Mouse (Mus musculus) megakaryocyte, embryonic 14.5 days (primary cell): ENCODE results near the gene Frmd5. TPM values are rescaled to one million over a fixed set of nuclear protein-coding genes. Genes with fewer than 3 reads are reported as not detected.

Source experiments
- H3K27me3 ChIP-seq: replicated peaks from 2 replicates; pipeline ENCODE3; 2012; ENCODE audit warnings: inconsistent platforms
- H3K36me3 ChIP-seq: replicated peaks from 2 replicates; pipeline ENCODE3; 2012; ENCODE audit warnings: low read length, inconsistent platforms, mixed read lengths
- H3K4me1 ChIP-seq: 2 replicates; pipeline ENCODE4 v1.6.1; 2012; ENCODE audit warnings: inconsistent platforms
- H3K4me3 ChIP-seq: replicated peaks from 2 replicates; pipeline ENCODE3; 2012; ENCODE audit warnings: moderate library complexity, mild to moderate bottlenecking, inconsistent platforms
- H3K9me3 ChIP-seq: 2 replicates; pipeline ENCODE4 v1.6.1; 2012; ENCODE audit warnings: inconsistent platforms
- FLI1 ChIP-seq: IDR thresholded peaks from 2 replicates; pipeline ENCODE4 v1.6.1; 2012; ENCODE audit warnings: low read length, inconsistent platforms, mixed read lengths
- GATA1 ChIP-seq: IDR thresholded peaks from 3 replicates; pipeline ENCODE4 v1.6.1; 2012; ENCODE audit warnings: mixed read lengths, low read length, inconsistent platforms, borderline replicate concordance
- polyA plus RNA-seq: library from polyadenylated mRNA; stranded (reverse); fragments of >175 nt; gene quantifications from 2 replicates; pipeline ENCODE4 v1.2.3, GENCODE M21; 2012; ENCODE audit warnings: low replicate concordance; ENCODE audit not compliant: insufficient read depth

Gene Frmd5
- polyA plus RNA-seq, 1 experiment, result 1.1 TPM

DNA sequence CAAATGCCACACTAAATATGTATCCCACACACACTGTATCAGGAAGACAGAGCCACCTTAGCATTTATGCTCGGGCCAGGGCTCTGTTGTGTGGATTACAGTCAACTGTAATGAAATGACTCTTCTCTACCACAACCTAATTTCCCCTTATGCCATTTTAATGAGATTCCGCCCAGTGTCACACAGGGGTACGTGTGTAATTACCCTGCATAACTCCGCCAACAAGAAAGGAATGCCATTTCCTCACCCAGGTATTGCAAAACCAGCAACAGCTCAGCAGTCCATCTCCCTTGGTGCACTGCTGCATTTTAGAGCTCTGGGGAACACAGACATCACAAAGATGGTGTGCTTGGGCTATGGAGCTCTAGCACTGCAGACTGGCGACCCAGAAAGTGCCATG, 194.8 kb downstream of the Frmd5 start:
- Histone ChIP-seq H3K9me3 (no peaks in the 10 kb centered on the region), H3K36me3 (no peaks in the 10 kb centered on the region), H3K27me3 (peaks cover 57% of the 10 kb centered on the region), H3K4me1 (peaks cover 5% of the 10 kb centered on the region; the same call in 1 of the 2 replicates), H3K4me3 (no peak overlapping the region)
- no peak for TF ChIP-seq GATA1
- no peak for TF ChIP-seq FLI1

DNA sequence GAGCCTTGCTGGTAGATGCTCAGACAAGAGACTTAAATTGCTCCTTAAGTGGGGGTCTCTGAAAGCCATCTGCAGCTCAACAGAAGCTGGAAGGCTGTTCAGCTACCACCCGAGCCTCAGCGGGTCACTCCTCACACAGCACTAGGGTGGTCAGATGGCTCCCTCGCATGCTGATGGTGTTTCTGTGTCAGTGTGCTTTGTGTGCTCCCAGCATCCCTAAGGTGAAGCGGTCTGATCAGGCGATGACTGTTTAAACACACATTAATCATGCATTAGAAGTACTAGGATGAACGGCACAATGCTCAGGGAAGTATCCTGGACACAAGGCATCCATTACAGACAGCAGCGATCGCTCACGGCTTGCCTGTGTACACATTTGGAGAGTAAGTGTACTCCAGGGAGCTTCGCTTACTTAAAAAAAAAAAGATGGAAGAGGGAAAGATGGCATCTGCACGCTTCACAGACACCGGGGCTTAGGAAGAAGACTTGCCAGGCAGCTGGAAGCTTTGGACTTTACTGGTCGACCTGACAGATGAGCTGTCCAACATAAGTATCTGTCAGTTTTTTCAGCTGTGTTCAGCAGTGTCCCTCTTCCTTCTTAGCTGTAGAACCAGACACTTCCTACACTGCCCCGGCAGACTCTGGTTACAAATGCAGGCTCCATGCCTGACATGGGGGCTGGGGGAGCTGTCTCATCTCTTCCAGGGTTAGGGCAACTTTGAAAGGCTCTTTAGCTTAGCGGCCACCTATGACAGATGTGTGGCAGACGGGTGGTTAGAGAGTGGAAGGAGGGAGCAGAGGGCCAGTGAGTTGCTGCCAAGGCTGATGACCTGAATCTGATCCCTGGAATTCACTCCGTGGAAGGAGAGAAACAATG, 196.6 kb downstream of the Frmd5 start:
- peaks cover 53% of the 10 kb centered on the region for H3K27me3 ChIP-seq

DNA sequence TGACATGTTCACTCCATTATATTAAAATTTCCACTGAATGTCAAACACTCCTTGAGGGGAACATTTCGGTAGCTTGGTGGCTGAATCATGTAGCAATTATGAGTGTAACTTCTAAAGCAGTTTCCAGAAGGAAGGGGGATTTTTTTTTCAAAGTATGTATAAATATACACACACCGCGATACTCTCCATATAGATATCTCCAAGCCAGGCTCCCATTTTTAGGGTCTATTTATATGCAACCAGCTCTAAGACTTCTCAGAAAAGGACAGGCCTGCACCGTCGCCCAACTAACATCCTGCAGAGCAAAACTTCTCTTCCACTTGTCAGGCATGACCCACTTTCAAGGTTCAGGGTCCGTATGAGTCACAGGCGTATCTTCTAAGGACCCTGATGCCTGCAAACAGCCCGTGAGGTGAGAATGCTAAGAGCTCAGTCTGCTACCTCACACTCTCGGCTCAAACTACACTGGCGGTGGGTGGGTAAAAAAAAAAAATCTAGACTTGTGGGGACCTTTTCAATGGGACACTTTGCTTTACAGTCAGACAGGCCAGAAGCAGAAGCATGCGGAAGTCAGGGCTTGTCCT, 197.7 kb downstream of the Frmd5 start:
- Histone ChIP-seq H3K36me3 (no peaks in the 10 kb centered on the region), H3K4me3 (no peak overlapping the region), H3K4me1 (peaks cover 10% of the 10 kb centered on the region; the same call in 1 of the 2 replicates), H3K27me3 (peaks cover 48% of the 10 kb centered on the region), H3K9me3 (no peaks in the 10 kb centered on the region)
- TF ChIP-seq GATA1, result no peak

More for the DNA sequence above, 196.6 kb downstream of the Frmd5 start:
- TF ChIP-seq GATA1, result no peak
- TF ChIP-seq FLI1, result no peak
- H3K36me3 ChIP-seq, result no peaks in the 10 kb centered on the region
- H3K9me3 ChIP-seq, result no peaks in the 10 kb centered on the region
- no peak overlapping the region for H3K4me3 ChIP-seq
- peaks cover 10% of the 10 kb centered on the region; the same call in 1 of the 2 replicates for H3K4me1 ChIP-seq

DNA sequence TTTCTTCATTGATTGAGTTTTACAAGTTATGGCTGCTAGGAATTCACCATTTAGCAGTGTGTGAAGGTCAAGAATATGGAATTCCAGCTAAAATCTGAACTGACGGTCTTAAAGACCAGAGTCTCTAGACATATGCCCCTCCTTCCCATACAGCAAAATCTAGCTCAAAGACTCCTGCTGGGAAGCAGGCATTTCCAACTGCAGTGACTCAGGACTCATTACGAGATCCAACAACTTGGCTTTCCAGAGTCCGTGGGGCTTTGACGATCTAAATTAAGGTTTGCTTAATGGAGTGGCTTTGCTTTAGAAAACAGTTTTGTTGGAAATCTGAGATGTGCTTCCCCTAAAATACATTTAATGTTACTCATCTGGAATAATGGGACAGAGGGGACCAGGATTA, 204.5 kb downstream of the Frmd5 start:
- H3K4me3 ChIP-seq, result no peak overlapping the region
- H3K9me3 ChIP-seq, result peaks cover 3% of the 10 kb centered on the region; the same call in 1 of the 2 replicates
- H3K4me1 ChIP-seq, result peaks cover 28% of the 10 kb centered on the region
- H3K36me3 ChIP-seq, result no peaks in the 10 kb centered on the region
- peaks cover 6% of the 10 kb centered on the region for H3K27me3 ChIP-seq
- no peak for TF ChIP-seq GATA1
- no peak for TF ChIP-seq FLI1

DNA sequence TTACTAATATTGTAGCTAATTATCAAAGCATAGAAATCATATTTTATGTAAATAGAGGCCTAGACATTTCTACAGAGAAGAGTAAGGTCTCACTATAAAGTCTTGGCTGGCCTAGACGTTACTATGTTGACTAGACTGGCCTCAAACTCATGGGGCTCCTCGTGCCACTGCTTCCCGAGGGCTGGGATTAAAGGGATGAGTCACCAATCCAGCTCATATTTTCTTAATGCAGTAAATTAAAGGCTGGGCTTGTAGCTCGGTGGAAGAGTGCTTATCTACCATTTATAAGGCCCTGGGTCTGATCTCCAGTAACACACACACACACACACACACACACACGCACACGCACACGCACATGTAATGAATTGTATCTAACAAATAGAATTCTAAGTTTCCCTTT, 205.3 kb downstream of the Frmd5 start:
- peaks cover 3% of the 10 kb centered on the region; the same call in 1 of the 2 replicates for H3K9me3 ChIP-seq
- no peaks in the 10 kb centered on the region for H3K36me3 ChIP-seq
- peaks cover 8% of the 10 kb centered on the region for H3K27me3 ChIP-seq
- H3K4me3 ChIP-seq, result no peak overlapping the region
- no peak for TF ChIP-seq FLI1
- no peak for TF ChIP-seq GATA1
- peaks cover 32% of the 10 kb centered on the region for H3K4me1 ChIP-seq

DNA sequence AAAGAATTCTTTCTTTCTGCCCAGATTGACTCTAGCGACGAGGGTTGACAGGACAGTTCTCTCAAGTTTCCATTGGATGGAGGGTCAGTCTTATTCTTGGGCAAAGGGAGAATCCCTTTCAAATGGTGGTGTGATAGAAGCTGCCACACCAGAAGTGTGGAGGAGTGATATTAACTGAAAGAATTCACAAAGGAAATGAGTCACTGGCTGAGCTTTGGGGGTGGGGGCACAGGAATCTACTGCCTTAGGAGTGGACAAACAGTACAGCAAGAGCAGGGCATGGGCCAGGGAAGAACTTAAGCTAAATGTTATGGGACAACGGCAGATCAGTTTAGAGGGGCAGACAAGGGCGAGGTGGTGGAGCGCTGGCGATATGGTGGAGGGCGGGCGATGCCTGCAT, 206.2 kb downstream of the Frmd5 start:
- TF ChIP-seq FLI1 (no peak), GATA1 (no peak)
- peaks cover 3% of the 10 kb centered on the region; the same call in 1 of the 2 replicates for H3K9me3 ChIP-seq
- H3K36me3 ChIP-seq, result no peaks in the 10 kb centered on the region
- peaks cover 6% of the 10 kb centered on the region for H3K27me3 ChIP-seq
- peaks cover 38% of the 10 kb centered on the region for H3K4me1 ChIP-seq
- peak overlapping the region; percentile 56 for H3K4me3 ChIP-seq

DNA sequence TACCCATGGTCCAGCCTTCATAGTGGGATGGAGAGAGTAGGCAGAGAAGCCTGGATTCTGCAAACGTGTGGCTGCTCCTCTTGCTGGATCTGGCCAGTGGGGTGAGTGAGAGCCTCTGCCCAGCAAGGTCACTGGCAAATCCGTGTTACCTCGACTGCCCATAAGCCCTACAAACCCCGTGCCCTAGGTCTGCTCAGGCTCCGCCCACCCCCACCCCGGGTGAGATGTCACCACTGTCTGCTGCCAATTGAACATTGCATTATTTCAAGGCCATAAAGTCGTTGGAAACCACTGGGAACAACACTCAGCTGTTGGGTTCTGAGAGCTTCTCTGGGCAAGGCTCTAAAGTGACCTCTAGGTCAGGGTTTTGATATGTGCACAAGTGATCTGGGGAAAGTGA, 208.6 kb downstream of the Frmd5 start:
- no peak for TF ChIP-seq GATA1
- no peak for TF ChIP-seq FLI1
- Histone ChIP-seq H3K4me3 (no peak overlapping the region), H3K4me1 (peaks cover 62% of the 10 kb centered on the region), H3K9me3 (peaks cover 3% of the 10 kb centered on the region; the same call in 1 of the 2 replicates), H3K27me3 (peaks cover 2% of the 10 kb centered on the region), H3K36me3 (no peaks in the 10 kb centered on the region)

DNA sequence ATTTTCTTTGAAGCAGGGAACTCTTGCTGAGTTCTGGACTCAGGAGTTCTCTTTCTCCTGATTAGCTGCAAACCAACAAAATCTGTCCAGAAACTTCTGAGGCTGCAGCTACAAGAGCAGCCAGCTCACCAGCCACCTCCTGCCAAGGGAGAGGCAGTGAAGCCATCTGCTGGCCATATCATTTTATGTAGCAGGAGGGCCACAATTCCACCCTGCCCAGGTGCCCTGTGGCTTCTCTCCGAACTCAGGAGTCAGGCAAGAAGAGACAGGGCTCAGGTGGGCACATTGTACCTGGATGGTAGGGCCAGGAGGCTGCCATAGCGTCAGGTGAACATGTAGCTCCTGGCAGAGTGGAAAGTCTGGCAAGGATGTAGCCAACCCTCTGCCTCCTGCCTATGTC, 210.3 kb downstream of the Frmd5 start:
- Histone ChIP-seq H3K4me1 (peaks cover 58% of the 10 kb centered on the region), H3K27me3 (peaks cover 2% of the 10 kb centered on the region), H3K4me3 (no peak overlapping the region), H3K36me3 (no peaks in the 10 kb centered on the region), H3K9me3 (peaks cover 3% of the 10 kb centered on the region; the same call in 1 of the 2 replicates)
- TF ChIP-seq FLI1, result no peak
- no peak for TF ChIP-seq GATA1

DNA sequence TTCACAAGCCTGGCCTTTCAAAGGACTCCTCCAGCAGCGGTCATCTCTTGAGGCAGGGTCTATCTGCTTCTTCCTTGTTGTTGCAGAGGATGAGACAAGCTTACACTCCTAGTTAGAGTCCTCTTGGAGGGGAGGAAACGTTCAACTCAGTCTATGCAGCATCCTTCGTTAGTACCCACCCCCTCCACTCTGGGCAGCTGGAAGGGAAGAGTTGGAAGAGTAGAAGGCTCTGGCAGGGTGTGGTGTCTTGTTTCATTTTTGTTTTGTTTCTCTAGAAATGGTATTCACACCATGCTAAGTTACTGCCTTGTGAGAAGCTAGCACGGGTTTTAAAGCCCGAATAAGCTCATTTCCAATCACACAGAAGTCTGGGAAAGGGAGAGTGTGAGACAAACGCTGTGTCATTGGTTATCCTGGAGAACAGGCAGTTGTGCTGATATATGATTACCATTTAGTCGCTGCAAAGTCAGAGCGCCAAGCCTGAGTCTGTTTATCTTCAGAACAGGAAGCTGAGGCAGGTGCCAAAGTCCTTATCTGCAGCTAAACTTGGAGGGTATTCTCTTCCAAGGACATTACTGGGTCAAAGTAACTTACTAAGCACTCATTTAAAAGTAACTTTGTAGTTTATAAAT, 212.1 kb downstream of the Frmd5 start:
- Histone ChIP-seq H3K4me1 (peaks cover 50% of the 10 kb centered on the region), H3K36me3 (no peaks in the 10 kb centered on the region), H3K9me3 (peaks cover 3% of the 10 kb centered on the region; the same call in 1 of the 2 replicates), H3K4me3 (peak overlapping the region; percentile 89), H3K27me3 (peaks cover 11% of the 10 kb centered on the region)
- TF ChIP-seq FLI1 (no peak), GATA1 (no peak; the same call in 2 of the 3 replicates)
